19 mouse cellular contexts compared by ENCODE assay signal in genomic region chr11:24333111-24333510, GRCm38 (mm10).
"Had no signal": no experiment of that assay in that cellular context is flagged by ENCODE, and none has a peak within 500 bp of the region (broad histone marks: within the 10 kb centered on the region; RNA-seq: fewer than 3 reads in every experiment).

No protein-coding gene starts in this region.

- ATAC-seq: liver, postnatal 0 days; lung, postnatal 0 days; midbrain, embryonic 15.5 days had no signal

- H3K4me1 ChIP-seq: liver, embryonic 15.5 days; lung, embryonic 15.5 days; midbrain, embryonic 15.5 days had no signal

- DNase-seq: liver, postnatal 0 days; lung, adult 2 months; lung, postnatal 14 days; retina, postnatal 1 day; right cerebral cortex, adult 18-20 months; right cerebral cortex, postnatal 25 days; right cerebral cortex, postnatal 4 days; spleen, adult 18-20 months; thymus, adult 18-20 months; thymus, postnatal 14 days; thymus, postnatal 36 days had no signal

- H3K9ac ChIP-seq: liver, embryonic 15.5 days; liver, postnatal 0 days; lung, embryonic 15.5 days; midbrain, embryonic 12.5 days; midbrain, embryonic 15.5 days; neural tube, embryonic 13.5 days had no signal

- H3K27ac ChIP-seq: liver, embryonic 15.5 days; lung, embryonic 15.5 days; macrophage; midbrain, embryonic 12.5 days; midbrain, embryonic 15.5 days; neural tube, embryonic 13.5 days had no signal

- H3K9me3 ChIP-seq: liver, embryonic 15.5 days; lung, embryonic 15.5 days; midbrain, embryonic 12.5 days; midbrain, embryonic 15.5 days; neural tube, embryonic 13.5 days had no signal

- H3K36me3 ChIP-seq: liver, embryonic 15.5 days; lung, embryonic 15.5 days; midbrain, embryonic 12.5 days; midbrain, embryonic 15.5 days; neural tube, embryonic 13.5 days had no signal

- H3K4me3 ChIP-seq: liver, embryonic 15.5 days; lung, embryonic 15.5 days; megakaryocyte, embryonic 14.5 days; midbrain, embryonic 12.5 days; midbrain, embryonic 15.5 days; neural tube, embryonic 13.5 days had no signal

- H3K4me2 ChIP-seq: liver, embryonic 15.5 days; lung, embryonic 15.5 days; midbrain, embryonic 12.5 days; midbrain, embryonic 15.5 days; neural tube, embryonic 13.5 days had no signal

- H3K27me3 ChIP-seq: lung, embryonic 15.5 days; midbrain, embryonic 15.5 days; neural tube, embryonic 13.5 days had no signal
